Mouse (Mus musculus) limb, embryonic 14.5 days (tissue): ENCODE results near the gene Reck. TPM values are rescaled to one million over a fixed set of nuclear protein-coding genes. Genes with fewer than 3 reads are reported as not detected.

ENCODE experiments used
- ATAC-seq: fragments of 200-750 bp; cut with Nextera tagmentation; 2 replicates; pipeline ENCODE4 v1.8.0; 2017; ENCODE audit warnings: low read depth, moderate number of reproducible peaks, moderate TSS enrichment; ENCODE audit not compliant: low FRiP score
- DNase-seq: peaks from one replicate; pipeline ENCODE4 v3.0.0-alpha.2; 2015; ENCODE audit warnings: low spot score
- H3K27ac ChIP-seq: fragments of 300-500 bp; sonication (generic); replicated peaks from 2 replicates; pipeline ENCODE4 v1.5.1; 2014; ENCODE audit warnings: low read depth, mild to moderate bottlenecking, low read length, moderate library complexity, mixed read lengths
- H3K27me3 ChIP-seq: fragments of 300-500 bp; sonication (generic); 2 replicates; pipeline ENCODE4 v1.6.1; 2014; ENCODE audit warnings: low read length, mixed read lengths; ENCODE audit not compliant: control insufficient read depth, insufficient read depth
- H3K36me3 ChIP-seq: fragments of 300-500 bp; sonication (generic); 2 replicates; pipeline ENCODE4 v1.6.1; 2014; ENCODE audit warnings: mild to moderate bottlenecking, low read length, moderate library complexity, mixed read lengths; ENCODE audit not compliant: control insufficient read depth, insufficient read depth
- H3K4me1 ChIP-seq: fragments of 300-500 bp; sonication (generic); 2 replicates; pipeline ENCODE4 v1.6.1; 2014; ENCODE audit warnings: antibody characterized with exemption, low read length, mixed read lengths; ENCODE audit not compliant: control insufficient read depth, insufficient read depth
- H3K4me2 ChIP-seq: fragments of 300-500 bp; sonication (generic); replicated peaks from 2 replicates; pipeline ENCODE4 v1.6.1; 2014; ENCODE audit warnings: low read depth, mild to moderate bottlenecking, low read length, moderate library complexity; ENCODE audit not compliant: severe bottlenecking
- H3K4me3 ChIP-seq: fragments of 300-500 bp; sonication (generic); replicated peaks from 2 replicates; pipeline ENCODE4 v1.5.1; 2014; ENCODE audit warnings: low read length
- H3K9ac ChIP-seq: fragments of 300-500 bp; sonication (generic); 2 replicates; pipeline ENCODE4 v1.6.1; 2014; ENCODE audit warnings: mild to moderate bottlenecking, low read depth, low read length, moderate library complexity; ENCODE audit not compliant: severe bottlenecking
- H3K9me3 ChIP-seq: fragments of 300-500 bp; sonication (generic); 2 replicates; pipeline ENCODE4 v1.6.1; 2016; ENCODE audit warnings: low read length; ENCODE audit not compliant: control insufficient read depth
- POLR2A ChIP-seq: fragments of 200-500 bp; IDR thresholded peaks from 2 replicates; pipeline ENCODE4 v1.8.0; 2012; ENCODE audit warnings: inconsistent platforms, mild to moderate bottlenecking, moderate library complexity, borderline replicate concordance; ENCODE audit not compliant: insufficient read depth, insufficient read length; ENCODE audit errors: extremely low read depth
- WGBS: fragments of 180-500 bp; shearing (Covaris S2); extraction: QIAGEN DNeasy Blood & Tissue Kit; methylation state at CpG from one replicate; pipeline ENCODE4 v1.1.7; 2014; 5-methylcytosine and 5-hydroxymethylcytosine counted together
- polyA plus RNA-seq, 2 experiments: library from polyadenylated mRNA; depleted of rRNA in 1 of 2; stranded (reverse) in 1 of 2; unstranded in 1 of 2; fragments of >200 nt; fragmentation: Nextera tagmentation in 1 of 2; extraction: Ambion mirVana in 1 of 2; gene quantifications; 2 replicates each; pipeline versions ENCODE4 v1.2.1 to v1.2.3; 2012 to 2014

Reck gene
- polyA plus RNA-seq, 2 experiments: 50.0 to 66.2 TPM

GRCm38 (mm10) chr4:43879566-43879965, 4.2 kb downstream of the Reck start:
- WGBS: 72% methylated on average over 6 of the region's 6 CpGs

GRCm38 (mm10) chr4:43884196-43884595, 8.9 kb downstream of the Reck start:
- DNase-seq (no peak), ATAC-seq (no peak)
- Histone ChIP-seq H3K27ac (no peak overlapping the region), H3K9ac (no peak overlapping the region), H3K4me1 (peaks cover 12% of the 10 kb centered on the region), H3K9me3 (no peaks in the 10 kb centered on the region), H3K4me3 (no peak overlapping the region), H3K27me3 (no peaks in the 10 kb centered on the region), H3K36me3 (no peaks in the 10 kb centered on the region), H3K4me2 (no peak overlapping the region)
- no peak for TF ChIP-seq POLR2A
- 29% methylated on average over 4 of the region's 4 CpGs for WGBS

More at GRCm38 (mm10) chr4:43879566-43879965, 4.2 kb downstream of the Reck start:
- no peak overlapping the region for H3K4me2 ChIP-seq
- DNase-seq (no peak), ATAC-seq (no peak)
- no peaks in the 10 kb centered on the region for H3K27me3 ChIP-seq
- no peaks in the 10 kb centered on the region for H3K9me3 ChIP-seq
- no peak for TF ChIP-seq POLR2A
- H3K9ac ChIP-seq: no peak overlapping the region
- H3K36me3 ChIP-seq: no peaks in the 10 kb centered on the region
- H3K27ac ChIP-seq: no peak overlapping the region
- H3K4me1 ChIP-seq: peaks cover 28% of the 10 kb centered on the region
- no peak overlapping the region for H3K4me3 ChIP-seq

GRCm38 (mm10) chr4:43891247-43891646, 15.9 kb downstream of the Reck start:
- Histone ChIP-seq H3K27ac (no peak overlapping the region), H3K9ac (no peak overlapping the region), H3K4me3 (no peak overlapping the region), H3K4me2 (no peak overlapping the region), H3K27me3 (no peaks in the 10 kb centered on the region), H3K4me1 (no peaks in the 10 kb centered on the region), H3K9me3 (no peaks in the 10 kb centered on the region), H3K36me3 (peaks cover 7% of the 10 kb centered on the region)
- ATAC-seq (no peak), DNase-seq (no peak)
- WGBS: 87% methylated on average over 3 of the region's 3 CpGs
- TF ChIP-seq POLR2A: no peak

GRCm38 (mm10) chr4:43897209-43897608, 21.9 kb downstream of the Reck start:
- Histone ChIP-seq H3K27me3 (no peaks in the 10 kb centered on the region), H3K27ac (no peak overlapping the region), H3K9me3 (no peaks in the 10 kb centered on the region), H3K9ac (no peak overlapping the region), H3K4me3 (no peak overlapping the region), H3K4me2 (no peak overlapping the region), H3K4me1 (no peaks in the 10 kb centered on the region), H3K36me3 (peaks cover 47% of the 10 kb centered on the region)
- TF ChIP-seq POLR2A: no peak
- ATAC-seq (no peak), DNase-seq (no peak)

- Histone ChIP-seq H3K27me3 (no peaks in the 10 kb centered on the region), H3K27ac (no peak overlapping the region), H3K4me3 (no peak overlapping the region), H3K36me3 (peaks cover 51% of the 10 kb centered on the region), H3K4me2 (no peak overlapping the region), H3K4me1 (no peaks in the 10 kb centered on the region), H3K9ac (no peak overlapping the region), H3K9me3 (no peaks in the 10 kb centered on the region)
- no peak for DNase-seq
- ATAC-seq: no peak
- 49% methylated on average over 8 of the region's 8 CpGs for WGBS
- no peak for TF ChIP-seq POLR2A
These were observed 23.9 kb downstream of the Reck start for GRCm38 (mm10) chr4:43899197-43899596.

GRCm38 (mm10) chr4:43903690-43904089, 28.4 kb downstream of the Reck start:
- Histone ChIP-seq H3K27me3 (no peaks in the 10 kb centered on the region), H3K36me3 (peaks cover 33% of the 10 kb centered on the region), H3K9ac (no peak overlapping the region), H3K9me3 (no peaks in the 10 kb centered on the region), H3K27ac (no peak overlapping the region), H3K4me2 (no peak overlapping the region), H3K4me1 (no peaks in the 10 kb centered on the region), H3K4me3 (no peak overlapping the region)
- ATAC-seq: no peak
- TF ChIP-seq POLR2A: no peak
- 67% methylated on average over 7 of the region's 7 CpGs for WGBS
- no peak for DNase-seq
